Mouse (Mus musculus): ENCODE results near the gene Chst15.

Chst15 gene

GRCm38 (mm10) chr7:132258817-132259216 lies 58.2 kb downstream of the Chst15 start:
- no peak for TF ChIP-seq NANOG (IDR thresholded peaks at IDR 0.05; ENCODE audit: borderline replicate concordance, low read length)
- TF ChIP-seq POU5F1 (IDR thresholded peaks at IDR 0.05; ENCODE audit: borderline replicate concordance, low read length) = no peak
- no peak for TF ChIP-seq CTCF (conservative IDR thresholded peaks at IDR 0.05; ENCODE audit: low read length)
- Histone ChIP-seq H3K27me3 (ENCODE audit: insufficient read depth, low read length) (peaks cover 4% of the 10 kb centered on the region; the same call in 1 of the 2 replicates), H3K4me1 (replicated peaks; ENCODE audit: low read depth, low read length) (peaks cover 13% of the 10 kb centered on the region), H3K9me3 (ENCODE audit: low read length) (no peaks in the 10 kb centered on the region), H3K36me3 (ENCODE audit: insufficient read depth, low read length) (no peaks in the 10 kb centered on the region), H3K4me3 (replicated peaks; ENCODE audit: low read length) (no peak overlapping the region)

- Histone ChIP-seq H3K27me3 (ENCODE audit: insufficient read depth, low read length) (peaks cover 4% of the 10 kb centered on the region; the same call in 1 of the 2 replicates), H3K36me3 (ENCODE audit: insufficient read depth, low read length) (no peaks in the 10 kb centered on the region), H3K4me3 (replicated peaks; ENCODE audit: low read length) (no peak overlapping the region), H3K4me1 (replicated peaks; ENCODE audit: low read depth, low read length) (peaks cover 7% of the 10 kb centered on the region), H3K9me3 (ENCODE audit: low read length) (no peaks in the 10 kb centered on the region)
- TF ChIP-seq CTCF (conservative IDR thresholded peaks at IDR 0.05; ENCODE audit: low read length) = no peak
- TF ChIP-seq NANOG (IDR thresholded peaks at IDR 0.05; ENCODE audit: borderline replicate concordance, low read length) = no peak
- no peak for TF ChIP-seq POU5F1 (IDR thresholded peaks at IDR 0.05; ENCODE audit: borderline replicate concordance, low read length)
These were observed 58.8 kb downstream of the Chst15 start for GRCm38 (mm10) chr7:132258216-132258615.

GRCm38 (mm10) chr7:132253513-132253912 lies 63.5 kb downstream of the Chst15 start:
- peaks cover 17% of the 10 kb centered on the region for H3K27me3 ChIP-seq (ENCODE audit: insufficient read depth, low read length)
- peaks cover under 1% of the 10 kb centered on the region for H3K4me1 ChIP-seq (replicated peaks; ENCODE audit: low read depth, low read length)
- no peaks in the 10 kb centered on the region for H3K9me3 ChIP-seq (ENCODE audit: low read length)
- no peak overlapping the region for H3K4me3 ChIP-seq (replicated peaks; ENCODE audit: low read length)
- no peak for TF ChIP-seq POU5F1 (IDR thresholded peaks at IDR 0.05; ENCODE audit: borderline replicate concordance, low read length)
- H3K36me3 ChIP-seq (ENCODE audit: insufficient read depth, low read length) = no peaks in the 10 kb centered on the region

GRCm38 (mm10) chr7:132253078-132253477 lies 64.0 kb downstream of the Chst15 start:
- Histone ChIP-seq H3K27me3 (ENCODE audit: insufficient read depth, low read length) (peaks cover 20% of the 10 kb centered on the region), H3K4me1 (replicated peaks; ENCODE audit: low read depth, low read length) (peaks cover 5% of the 10 kb centered on the region), H3K9me3 (ENCODE audit: low read length) (no peaks in the 10 kb centered on the region), H3K4me3 (replicated peaks; ENCODE audit: low read length) (no peak overlapping the region), H3K36me3 (ENCODE audit: insufficient read depth, low read length) (no peaks in the 10 kb centered on the region)
- TF ChIP-seq POU5F1 (IDR thresholded peaks at IDR 0.05; ENCODE audit: borderline replicate concordance, low read length) (no peak), NANOG (IDR thresholded peaks at IDR 0.05; ENCODE audit: borderline replicate concordance, low read length) (no peak), CTCF (conservative IDR thresholded peaks at IDR 0.05; ENCODE audit: low read length) (no peak)

GRCm38 (mm10) chr7:132249563-132250119 lies 67.4 kb downstream of the Chst15 start:
- no peak for TF ChIP-seq NANOG (IDR thresholded peaks at IDR 0.05; ENCODE audit: borderline replicate concordance, low read length)
- no peak for TF ChIP-seq POU5F1 (IDR thresholded peaks at IDR 0.05; ENCODE audit: borderline replicate concordance, low read length)
- no peak for TF ChIP-seq CTCF (conservative IDR thresholded peaks at IDR 0.05; ENCODE audit: low read length)
- H3K4me1 ChIP-seq (replicated peaks; ENCODE audit: low read depth, low read length) = peaks cover 29% of the 10 kb centered on the region
- H3K27me3 ChIP-seq (ENCODE audit: insufficient read depth, low read length) = peaks cover 29% of the 10 kb centered on the region
- H3K4me3 ChIP-seq (replicated peaks; ENCODE audit: low read length) = no peak overlapping the region
- no peaks in the 10 kb centered on the region for H3K36me3 ChIP-seq (ENCODE audit: insufficient read depth, low read length)
- no peaks in the 10 kb centered on the region for H3K9me3 ChIP-seq (ENCODE audit: low read length)

GRCm38 (mm10) chr7:132247567-132247966 lies 69.5 kb downstream of the Chst15 start:
- no peak overlapping the region for H3K4me3 ChIP-seq (replicated peaks; ENCODE audit: low read length)
- no peaks in the 10 kb centered on the region for H3K36me3 ChIP-seq (ENCODE audit: insufficient read depth, low read length)
- peaks cover 41% of the 10 kb centered on the region for H3K4me1 ChIP-seq (replicated peaks; ENCODE audit: low read depth, low read length)
- no peak for TF ChIP-seq POU5F1 (IDR thresholded peaks at IDR 0.05; ENCODE audit: borderline replicate concordance, low read length)
- H3K27me3 ChIP-seq (ENCODE audit: insufficient read depth, low read length) = peaks cover 29% of the 10 kb centered on the region
- H3K9me3 ChIP-seq (ENCODE audit: low read length) = no peaks in the 10 kb centered on the region

GRCm38 (mm10) chr7:132247091-132247490 lies 69.9 kb downstream of the Chst15 start:
- no peak for TF ChIP-seq POU5F1 (IDR thresholded peaks at IDR 0.05; ENCODE audit: borderline replicate concordance, low read length)
- no peak for TF ChIP-seq CTCF (conservative IDR thresholded peaks at IDR 0.05; ENCODE audit: low read length)
- no peak for TF ChIP-seq NANOG (IDR thresholded peaks at IDR 0.05; ENCODE audit: borderline replicate concordance, low read length)
- H3K4me3 ChIP-seq (replicated peaks; ENCODE audit: low read length) = no peak overlapping the region
- peaks cover 46% of the 10 kb centered on the region for H3K4me1 ChIP-seq (replicated peaks; ENCODE audit: low read depth, low read length)
- peaks cover 29% of the 10 kb centered on the region for H3K27me3 ChIP-seq (ENCODE audit: insufficient read depth, low read length)
- no peaks in the 10 kb centered on the region for H3K9me3 ChIP-seq (ENCODE audit: low read length)
- no peaks in the 10 kb centered on the region for H3K36me3 ChIP-seq (ENCODE audit: insufficient read depth, low read length)

- Histone ChIP-seq H3K36me3 (ENCODE audit: insufficient read depth, low read length) (no peaks in the 10 kb centered on the region), H3K9me3 (ENCODE audit: low read length) (no peaks in the 10 kb centered on the region), H3K4me1 (replicated peaks; ENCODE audit: low read depth, low read length) (peaks cover 48% of the 10 kb centered on the region), H3K27me3 (ENCODE audit: insufficient read depth, low read length) (peaks cover 29% of the 10 kb centered on the region), H3K4me3 (replicated peaks; ENCODE audit: low read length) (no peak overlapping the region)
- no peak for TF ChIP-seq POU5F1 (IDR thresholded peaks at IDR 0.05; ENCODE audit: borderline replicate concordance, low read length)
- no peak for TF ChIP-seq NANOG (IDR thresholded peaks at IDR 0.05; ENCODE audit: borderline replicate concordance, low read length)
- no peak for TF ChIP-seq CTCF (conservative IDR thresholded peaks at IDR 0.05; ENCODE audit: low read length)
These were observed 71.3 kb downstream of the Chst15 start for GRCm38 (mm10) chr7:132245730-132246129.

GRCm38 (mm10) chr7:132244637-132245036 lies 72.4 kb downstream of the Chst15 start:
- peaks cover 22% of the 10 kb centered on the region; the same call in 1 of the 2 replicates for H3K27me3 ChIP-seq (ENCODE audit: insufficient read depth, low read length)
- peaks cover 48% of the 10 kb centered on the region for H3K4me1 ChIP-seq (replicated peaks; ENCODE audit: low read depth, low read length)
- TF ChIP-seq POU5F1 (IDR thresholded peaks at IDR 0.05; ENCODE audit: borderline replicate concordance, low read length) = no peak
- no peak for TF ChIP-seq CTCF (conservative IDR thresholded peaks at IDR 0.05; ENCODE audit: low read length)
- TF ChIP-seq NANOG (IDR thresholded peaks at IDR 0.05; ENCODE audit: borderline replicate concordance, low read length) = no peak
- H3K9me3 ChIP-seq (ENCODE audit: low read length) = no peaks in the 10 kb centered on the region
- no peak overlapping the region for H3K4me3 ChIP-seq (replicated peaks; ENCODE audit: low read length)
- H3K36me3 ChIP-seq (ENCODE audit: insufficient read depth, low read length) = no peaks in the 10 kb centered on the region

Data from E14TG2a.4 (cell line).